Mouse (Mus musculus) brain, embryonic 14.5 days (tissue): ENCODE results near the gene Fasl. TPM values are rescaled to one million over a fixed set of nuclear protein-coding genes. Genes with fewer than 3 reads are reported as not detected.

Source experiments
- DNase-seq: peaks from one replicate; pipeline ENCODE4 v3.0.0-alpha.2; 2011; ENCODE audit warnings: low read depth
- CTCF ChIP-seq: fragments of 200-500 bp; IDR thresholded peaks from 2 replicates; pipeline ENCODE4 v1.5.1; 2012; ENCODE audit warnings: inconsistent platforms, mild to moderate bottlenecking, moderate library complexity, borderline replicate concordance; ENCODE audit not compliant: insufficient read depth, insufficient read length; ENCODE audit errors: extremely low read depth
- POLR2A ChIP-seq: fragments of 200-500 bp; IDR thresholded peaks from 2 replicates; pipeline ENCODE4 v1.6.1; 2012; ENCODE audit warnings: mild to moderate bottlenecking, inconsistent platforms, borderline replicate concordance; ENCODE audit not compliant: poor library complexity, insufficient read depth, insufficient read length, severe bottlenecking; ENCODE audit errors: extremely low read depth
- polyA plus RNA-seq: library from polyadenylated mRNA; depleted of rRNA; stranded (reverse); fragments of >200 nt; gene quantifications from 2 replicates; pipeline ENCODE4 v1.2.3, GENCODE M21; 2012; rRNA removed

The Fasl gene
- polyA plus RNA-seq, 1 experiment = 0.77 TPM

GRCm38 (mm10) chr1:161735465-161736046 lies 52.7 kb downstream of the Fasl start:
- DNase-seq = peak; percentile 32
- no peak for TF ChIP-seq POLR2A
- TF ChIP-seq CTCF = peak; percentile 50; the same call in 1 of the 2 replicates

- DNase-seq = no peak
- TF ChIP-seq CTCF (no peak), POLR2A (no peak)
These were observed 53.5 kb downstream of the Fasl start for GRCm38 (mm10) chr1:161734741-161735211.

GRCm38 (mm10) chr1:161734314-161734713 lies 54.0 kb downstream of the Fasl start:
- DNase-seq = no peak
- TF ChIP-seq POLR2A = no peak
- no peak for TF ChIP-seq CTCF

Other genes with a start within 250 kb of the Fasl start
- gene Suco, start 88.2 kb upstream of the Fasl start, polyA plus RNA-seq = 21.6 and 22.8 TPM in 2 replicates
- 23.6 and 26.5 TPM in 2 replicates for gene Pigc, start 180.7 kb upstream of the Fasl start, polyA plus RNA-seq
- gene 4930558K02Rik, start 191.1 kb upstream of the Fasl start, polyA plus RNA-seq = not detected in 2 replicates